Comparison of ENCODE assay signal across 20 mouse cellular contexts in genomic region chr3:126324872-126325498, GRCm38 (mm10). TPM values are rescaled to one million over a fixed set of nuclear protein-coding genes. Genes with fewer than 3 reads are reported as not detected.
DNase-seq lines count a peak whose midpoint lies in the region; ATAC-seq and TF ChIP-seq lines count a peak whose summit lies in the region.
"Had no signal": no experiment of that assay in that cellular context is flagged by ENCODE, and none has a peak within 500 bp of the region (broad histone marks: within the 10 kb centered on the region; RNA-seq: fewer than 3 reads in every experiment).

No protein-coding gene starts in this region.

- no peaks in the 10 kb centered on the region for H3K36me3 ChIP-seq in heart, embryonic 10.5 days
- H3K36me3 ChIP-seq in midbrain, embryonic 14.5 days (ENCODE audit: control insufficient read depth, insufficient read depth, low read length) = no peaks in the 10 kb centered on the region
- H3K36me3 ChIP-seq in midbrain, embryonic 10.5 days = no peaks in the 10 kb centered on the region
- no peaks in the 10 kb centered on the region for H3K36me3 ChIP-seq in midbrain, embryonic 16.5 days (ENCODE audit: control insufficient read depth, insufficient read depth, low read length)
- H3K36me3 ChIP-seq: embryonic facial prominence, embryonic 13.5 days; heart, embryonic 15.5 days; kidney, embryonic 15.5 days; limb, embryonic 12.5 days; neural tube, embryonic 13.5 days had no signal

- no peaks in the 10 kb centered on the region for H3K4me1 ChIP-seq in heart, embryonic 10.5 days
- H3K4me1 ChIP-seq in midbrain, embryonic 14.5 days (ENCODE audit: control insufficient read depth, insufficient read depth, low read length) = no peaks in the 10 kb centered on the region
- peaks cover 9% of the 10 kb centered on the region for H3K4me1 ChIP-seq in midbrain, embryonic 10.5 days
- peaks cover 6% of the 10 kb centered on the region; the same call in 1 of the 2 replicates for H3K4me1 ChIP-seq in midbrain, embryonic 16.5 days (ENCODE audit: control insufficient read depth, insufficient read depth, low read length)
- no peaks in the 10 kb centered on the region for H3K4me1 ChIP-seq in lung, adult 2 months (ENCODE audit: control insufficient read depth, insufficient read depth, low read length)
- H3K4me1 ChIP-seq: embryonic facial prominence, embryonic 13.5 days; heart, embryonic 15.5 days; kidney, embryonic 15.5 days; neural tube, embryonic 13.5 days had no signal

- no peak for TF ChIP-seq CTCF in lung, adult 2 months (IDR thresholded peaks at IDR 0.05; ENCODE audit: insufficient read depth, low read length)

- no peak overlapping the region for H3K4me2 ChIP-seq in midbrain, embryonic 14.5 days (ENCODE audit: low read length)
- no peak overlapping the region for H3K4me2 ChIP-seq in midbrain, embryonic 16.5 days (ENCODE audit: low read length)
- H3K4me2 ChIP-seq: embryonic facial prominence, embryonic 13.5 days; heart, embryonic 15.5 days; kidney, embryonic 15.5 days; limb, embryonic 12.5 days; neural tube, embryonic 13.5 days had no signal

- H3K9ac ChIP-seq in midbrain, embryonic 14.5 days (replicated peaks; ENCODE audit: low read length) = no peak overlapping the region
- no peak overlapping the region for H3K9ac ChIP-seq in midbrain, embryonic 16.5 days (ENCODE audit: low read depth, low read length)
- H3K9ac ChIP-seq: embryonic facial prominence, embryonic 13.5 days; heart, embryonic 15.5 days; kidney, embryonic 15.5 days; limb, embryonic 12.5 days; neural tube, embryonic 13.5 days had no signal

- ATAC-seq in midbrain, embryonic 14.5 days (ENCODE audit: low FRiP score, low TSS enrichment) = no peak
- peak; percentile 71 for ATAC-seq in midbrain, embryonic 16.5 days
- ATAC-seq: CD4-positive, CD25-positive, alpha-beta regulatory T cell, adult 4 months; inflammation-experienced regulatory T-cells, adult 6 months had no signal

- no peaks in the 10 kb centered on the region for H3K27me3 ChIP-seq in heart, embryonic 10.5 days (ENCODE audit: insufficient read depth, poor library complexity, severe bottlenecking)
- H3K27me3 ChIP-seq in midbrain, embryonic 14.5 days (ENCODE audit: control insufficient read depth, insufficient read depth, low read length) = no peaks in the 10 kb centered on the region
- no peaks in the 10 kb centered on the region for H3K27me3 ChIP-seq in midbrain, embryonic 10.5 days (ENCODE audit: low read depth, poor library complexity, severe bottlenecking)
- H3K27me3 ChIP-seq in midbrain, embryonic 16.5 days (ENCODE audit: control insufficient read depth, insufficient read depth, low read depth, low read length) = no peaks in the 10 kb centered on the region; the same call in 1 of the 2 replicates
- H3K27me3 ChIP-seq: embryonic facial prominence, embryonic 13.5 days; heart, embryonic 15.5 days; kidney, embryonic 15.5 days; limb, embryonic 12.5 days; neural tube, embryonic 13.5 days had no signal

- no peak overlapping the region for H3K27ac ChIP-seq in heart, embryonic 10.5 days
- no peak overlapping the region for H3K27ac ChIP-seq in midbrain, embryonic 14.5 days (replicated peaks; ENCODE audit: low read depth, low read length)
- H3K27ac ChIP-seq in midbrain, embryonic 10.5 days (replicated peaks) = no peak overlapping the region
- 0 out of 2 replicates have a peak overlapping the region, but pooled peaks have one; percentile 11 for H3K27ac ChIP-seq in midbrain, embryonic 16.5 days (ENCODE audit: low read length)
- H3K27ac ChIP-seq: embryonic facial prominence, embryonic 13.5 days; heart, embryonic 15.5 days; kidney, embryonic 15.5 days; limb, embryonic 12.5 days; neural tube, embryonic 13.5 days had no signal

- H3K4me3 ChIP-seq in heart, embryonic 10.5 days = no peak overlapping the region
- no peak overlapping the region for H3K4me3 ChIP-seq in midbrain, embryonic 14.5 days (replicated peaks; ENCODE audit: low read depth, low read length)
- H3K4me3 ChIP-seq in midbrain, embryonic 10.5 days = no peak overlapping the region
- H3K4me3 ChIP-seq in midbrain, embryonic 16.5 days (ENCODE audit: low read depth, low read length) = no peak overlapping the region
- no peak overlapping the region for H3K4me3 ChIP-seq in lung, adult 2 months (replicated peaks; ENCODE audit: extremely low read depth, low read depth, low read length)
- H3K4me3 ChIP-seq: embryonic facial prominence, embryonic 13.5 days; heart, embryonic 15.5 days; kidney, embryonic 15.5 days; limb, embryonic 12.5 days; neural tube, embryonic 13.5 days had no signal

- 62% methylated on average over 4 of the region's 4 CpGs for WGBS in heart, embryonic 10.5 days
- 27% methylated on average over 4 of the region's 4 CpGs for WGBS in midbrain, embryonic 14.5 days
- WGBS in midbrain, embryonic 10.5 days = 57% methylated on average over 4 of the region's 4 CpGs
- 9% methylated on average over 4 of the region's 4 CpGs for WGBS in midbrain, embryonic 16.5 days
- 74% methylated on average over 4 of the region's 4 CpGs for WGBS in lung, adult 2 months

- DNase-seq in heart, adult 9 months (ENCODE audit: low spot score in 2 of 2) = peak; percentile 1 to 4
- no peak for DNase-seq in heart, embryonic 10.5 days (ENCODE audit: low spot score)
- peak; percentile 9 for DNase-seq in midbrain, embryonic 14.5 days
- no peak for DNase-seq in midbrain, embryonic 10.5 days (ENCODE audit: low spot score)
- DNase-seq in forelimb bud, embryonic 11.5 days (ENCODE audit: low read depth, low spot score) = peak; percentile 56
- no peak for DNase-seq in lung, adult 2 months
- DNase-seq: adrenal gland, adult 8-10 months; cerebellum, adult 8-10 months; gastrocnemius, postnatal 36 days; layer of hippocampus, postnatal 36 days; lung, postnatal 36 days had no signal

- TF ChIP-seq POLR2A in lung, adult 2 months (IDR thresholded peaks at IDR 0.05; ENCODE audit: borderline replicate concordance, extremely low read depth, low read depth, low read length) = no peak

- H3K9me3 ChIP-seq in heart, embryonic 10.5 days = no peaks in the 10 kb centered on the region
- H3K9me3 ChIP-seq in midbrain, embryonic 14.5 days (ENCODE audit: control insufficient read depth, low read length) = no peaks in the 10 kb centered on the region
- H3K9me3 ChIP-seq in midbrain, embryonic 10.5 days (replicated peaks) = no peaks in the 10 kb centered on the region
- no peaks in the 10 kb centered on the region for H3K9me3 ChIP-seq in midbrain, embryonic 16.5 days (replicated peaks; ENCODE audit: control insufficient read depth, low read length, poor library complexity, severe bottlenecking)
- H3K9me3 ChIP-seq: embryonic facial prominence, embryonic 13.5 days; heart, embryonic 15.5 days; kidney, embryonic 15.5 days; limb, embryonic 12.5 days; neural tube, embryonic 13.5 days had no signal

RNA-seq across cellular contexts. Expression of gene Arsj, which starts 38.5 kb away (rescaled TPM):
- polyA plus RNA-seq in heart, embryonic 10.5 days (2016; fragmentation: Nextera tagmentation; extraction: Ambion mirVana) = 0.25 TPM in 1 of 2 replicates, not detected in the other
- polyA plus RNA-seq in midbrain, embryonic 14.5 days (2014; fragmentation: Nextera tagmentation; extraction: Ambion mirVana) = 0.16 and 0.37 TPM in 2 replicates
- 0.05 and 0.12 TPM in 2 replicates for polyA plus RNA-seq in midbrain, embryonic 10.5 days (2016; fragmentation: Nextera tagmentation; extraction: Ambion mirVana)
- polyA plus RNA-seq in midbrain, embryonic 16.5 days (2015; fragmentation: Nextera tagmentation; extraction: Ambion mirVana) = 0.24 and 0.45 TPM in 2 replicates
- polyA plus RNA-seq in lung, adult 2 months (2012; rRNA removed) = 0.76 and 0.91 TPM in 2 replicates
- polyA plus RNA-seq: CD4-positive, CD25-positive, alpha-beta regulatory T cell, adult 4 months; inflammation-experienced regulatory T-cells, adult 6 months; liver, embryonic 16.5 days had no signal

Comparison
In these comparisons a context has a peak if more than half of its experiments do, and no peak if none do; other contexts are left out.
1. DNase-seq: peak in heart, adult 9 months (2 of 2), midbrain, embryonic 14.5 days (single experiment) and forelimb bud, embryonic 11.5 days (single experiment); none in heart, embryonic 10.5 days (single experiment), midbrain, embryonic 10.5 days (single experiment) and lung, adult 2 months (single experiment).